ENCODE assay signal across 30 mouse cellular contexts in genomic region chr12:72012126-72012525, GRCm38 (mm10). TPM values are rescaled to one million over a fixed set of nuclear protein-coding genes. Genes with fewer than 3 reads are reported as not detected.
A peak's percentile ranks its signal among the peaks of the same experiment; 100 is the strongest.
DNase-seq lines count a peak whose midpoint lies in the region; ATAC-seq and TF ChIP-seq lines count a peak whose summit lies in the region.
"Had no signal": no experiment of that assay in that cellular context is flagged by ENCODE, and none has a peak within 500 bp of the region (broad histone marks: within the 10 kb centered on the region; RNA-seq: fewer than 3 reads in every experiment).

No protein-coding gene starts in this region.

- no peaks in the 10 kb centered on the region for H3K79me2 ChIP-seq in CH12.LX (replicated peaks; ENCODE audit: control insufficient read depth, extremely low read depth, insufficient read depth, poor library complexity, severe bottlenecking)

- WGBS in midbrain, embryonic 16.5 days, result 94% methylated on average over 6 of the region's 6 CpGs
- 90% methylated on average over 6 of the region's 6 CpGs for WGBS in midbrain, embryonic 13.5 days

- H3K4me3 ChIP-seq in left cerebral cortex, adult 2 months, result no peak overlapping the region
- no peak overlapping the region for H3K4me3 ChIP-seq in CH12.LX (replicated peaks in 1 of 3; ENCODE audit: low read depth in 2 of 3, low read length in 2 of 3, poor library complexity in 1 of 3)
- no peak overlapping the region for H3K4me3 ChIP-seq in midbrain, embryonic 16.5 days (ENCODE audit: low read depth, low read length)
- no peak overlapping the region for H3K4me3 ChIP-seq in midbrain, embryonic 13.5 days (replicated peaks)
- H3K4me3 ChIP-seq: embryonic facial prominence, embryonic 10.5 days; embryonic facial prominence, embryonic 13.5 days; erythroblast, embryonic 14.5 days; forebrain, embryonic 12.5 days; forebrain, embryonic 15.5 days; heart, embryonic 10.5 days; hindbrain, embryonic 10.5 days; hindbrain, embryonic 13.5 days; intestine, embryonic 15.5 days had no signal

- H3K36me3 ChIP-seq in CH12.LX (replicated peaks in 1 of 2; ENCODE audit: control insufficient read depth in 1 of 2, insufficient read depth in 1 of 2, low read length in 1 of 2), result no peaks in the 10 kb centered on the region
- H3K36me3 ChIP-seq in midbrain, embryonic 16.5 days (ENCODE audit: control insufficient read depth, insufficient read depth, low read length), result no peaks in the 10 kb centered on the region
- no peaks in the 10 kb centered on the region for H3K36me3 ChIP-seq in midbrain, embryonic 13.5 days
- H3K36me3 ChIP-seq: embryonic facial prominence, embryonic 10.5 days; embryonic facial prominence, embryonic 13.5 days; forebrain, embryonic 12.5 days; forebrain, embryonic 15.5 days; heart, embryonic 10.5 days; hindbrain, embryonic 10.5 days; hindbrain, embryonic 13.5 days; intestine, embryonic 15.5 days had no signal

- peak; percentile 39 for TF ChIP-seq RAD21 in CH12.LX (IDR thresholded peaks at IDR 0.05; ENCODE audit: low read depth, low read length)

- TF ChIP-seq CTCF in left cerebral cortex, adult 2 months (IDR thresholded peaks at IDR 0.05), result peak; percentile 5; the same call in 1 of the 2 replicates
- TF ChIP-seq CTCF in CH12.LX (conservative IDR thresholded peaks at IDR 0.05 in 1 of 2, IDR thresholded peaks at IDR 0.05 in 1 of 2; ENCODE audit: low read depth in 2 of 2, low read length in 2 of 2), result peak in 1 of 2 experiments; percentile 28; a peak in 1 of 4 replicates

- H3K9me3 ChIP-seq in CH12.LX (replicated peaks; ENCODE audit: low read length), result no peaks in the 10 kb centered on the region
- H3K9me3 ChIP-seq in midbrain, embryonic 16.5 days (replicated peaks; ENCODE audit: control insufficient read depth, low read length, poor library complexity, severe bottlenecking), result no peaks in the 10 kb centered on the region
- no peaks in the 10 kb centered on the region for H3K9me3 ChIP-seq in midbrain, embryonic 13.5 days
- H3K9me3 ChIP-seq: embryonic facial prominence, embryonic 10.5 days; embryonic facial prominence, embryonic 13.5 days; forebrain, embryonic 12.5 days; forebrain, embryonic 15.5 days; heart, embryonic 10.5 days; hindbrain, embryonic 10.5 days; hindbrain, embryonic 13.5 days; intestine, embryonic 15.5 days had no signal

- no peak overlapping the region for H3K27ac ChIP-seq in left cerebral cortex, adult 2 months
- H3K27ac ChIP-seq in CH12.LX (ENCODE audit: insufficient read depth, low read depth), result no peak overlapping the region
- H3K27ac ChIP-seq in midbrain, embryonic 16.5 days (ENCODE audit: low read length), result no peak overlapping the region
- H3K27ac ChIP-seq in midbrain, embryonic 13.5 days, result no peak overlapping the region
- H3K27ac ChIP-seq: embryonic facial prominence, embryonic 10.5 days; embryonic facial prominence, embryonic 13.5 days; forebrain, embryonic 12.5 days; forebrain, embryonic 15.5 days; heart, embryonic 10.5 days; hindbrain, embryonic 10.5 days; hindbrain, embryonic 13.5 days; intestine, embryonic 15.5 days had no signal

- no peak overlapping the region for H3K4me2 ChIP-seq in CH12.LX (ENCODE audit: insufficient read depth, low read depth, poor library complexity, severe bottlenecking)
- no peak overlapping the region for H3K4me2 ChIP-seq in midbrain, embryonic 16.5 days (ENCODE audit: low read length)
- no peak overlapping the region for H3K4me2 ChIP-seq in midbrain, embryonic 13.5 days (replicated peaks)
- H3K4me2 ChIP-seq: embryonic facial prominence, embryonic 13.5 days; forebrain, embryonic 12.5 days; forebrain, embryonic 15.5 days; hindbrain, embryonic 13.5 days; intestine, embryonic 15.5 days had no signal

- in situ Hi-C loops in CH12.LX (cut with MboI; ENCODE audit: low pct_ligation_motif_present, low pct_unique_long_range_greater_than_20kb, low sequenced_read_pairs), result no loop called here

- no peak for TF ChIP-seq POLR2A in CH12.LX (IDR thresholded peaks at IDR 0.05; ENCODE audit: low read depth, low read length)

- intact Hi-C loops in heart, postnatal 25 days (cut with DNase I), result no loop called here
- intact Hi-C loops in left cerebral cortex, adult 2 months (cut with DNase I), result no loop called here
- intact Hi-C loops in left cerebral cortex, postnatal 10 days (cut with DNase I), result no loop called here

- H3K9ac ChIP-seq in CH12.LX (ENCODE audit: insufficient read depth, low read depth), result no peak overlapping the region
- no peak overlapping the region for H3K9ac ChIP-seq in midbrain, embryonic 16.5 days (ENCODE audit: low read depth, low read length)
- H3K9ac ChIP-seq in midbrain, embryonic 13.5 days (replicated peaks), result no peak overlapping the region
- H3K9ac ChIP-seq: embryonic facial prominence, embryonic 13.5 days; forebrain, embryonic 12.5 days; forebrain, embryonic 15.5 days; hindbrain, embryonic 13.5 days; intestine, embryonic 15.5 days had no signal

- peaks cover 20 to 74% of the 10 kb centered on the region in 2 experiments for H3K4me1 ChIP-seq in CH12.LX (ENCODE audit: control insufficient read depth in 1 of 2, insufficient read depth in 2 of 2)
- 0 out of 2 replicates have a peak, but pooled peaks cover 2% of the 10 kb centered on the region for H3K4me1 ChIP-seq in midbrain, embryonic 16.5 days (ENCODE audit: control insufficient read depth, insufficient read depth, low read length)
- no peaks in the 10 kb centered on the region for H3K4me1 ChIP-seq in midbrain, embryonic 13.5 days (replicated peaks)
- H3K4me1 ChIP-seq: embryonic facial prominence, embryonic 10.5 days; forebrain, embryonic 12.5 days; hindbrain, embryonic 10.5 days; hindbrain, embryonic 13.5 days; intestine, embryonic 15.5 days had no signal

- DNase-seq in heart, adult 11 months, result peak; percentile 23
- no peak for DNase-seq in heart, postnatal 25 days (ENCODE audit: low spot score)
- DNase-seq in left cerebral cortex, adult 2 months (ENCODE audit: extremely low spot score in 1 of 2, low spot score in 2 of 2), result no peak
- DNase-seq in left cerebral cortex, postnatal 10 days (ENCODE audit: extremely low spot score in 1 of 2, low spot score in 2 of 2), result no peak
- DNase-seq in CH12.LX (ENCODE audit: extremely low read depth) (no peak), R1 (ENCODE audit: low read depth, low spot score) (peak; percentile 50)
- DNase-seq: adrenal gland, adult 8-10 months; adrenal gland, postnatal 25 days; cerebellum, adult 11-12 months; cerebellum, adult 8-10 months; cerebellum, postnatal 10 days; cerebellum, postnatal 36 days; embryo, embryonic 11 days; gastrocnemius, postnatal 10 days; heart, adult 18-20 months; heart, postnatal 36 days; kidney, adult 11 months had no signal

- no peaks in the 10 kb centered on the region for H3K27me3 ChIP-seq in CH12.LX (replicated peaks)
- H3K27me3 ChIP-seq in midbrain, embryonic 16.5 days (ENCODE audit: control insufficient read depth, insufficient read depth, low read depth, low read length), result no peaks in the 10 kb centered on the region
- no peaks in the 10 kb centered on the region for H3K27me3 ChIP-seq in midbrain, embryonic 13.5 days
- H3K27me3 ChIP-seq: embryonic facial prominence, embryonic 13.5 days; forebrain, embryonic 12.5 days; forebrain, embryonic 15.5 days; hindbrain, embryonic 13.5 days; intestine, embryonic 15.5 days had no signal

- dilution Hi-C loops in CH12.LX (cut with MboI; ENCODE audit: extremely low pct_ligation_motif_present, extremely low pct_unique_long_range_greater_than_20kb, low sequenced_read_pairs), result no loop called here

- TF ChIP-seq EP300 in CH12.LX (IDR thresholded peaks at IDR 0.05; ENCODE audit: low read length), result no peak

- ATAC-seq in midbrain, embryonic 16.5 days, result no peak
- ATAC-seq in midbrain, embryonic 13.5 days, result no peak
- ATAC-seq: CD4-positive, CD25-positive, alpha-beta regulatory T cell, adult 4 months; forebrain, embryonic 15.5 days; hindbrain, embryonic 16.5 days; intestine, embryonic 15.5 days had no signal

TF ChIP-seq in CH12.LX, 34 proteins besides CTCF, POLR2A, EP300 and RAD21:
- TF ChIP-seq JUN (IDR thresholded peaks at IDR 0.05; ENCODE audit: insufficient read depth, low read depth, low read length) (no peak), BHLHE40 (IDR thresholded peaks at IDR 0.05; ENCODE audit: low read depth, low read length) (no peak), TBP (conservative IDR thresholded peaks at IDR 0.05; ENCODE audit: low read depth, low read length) (no peak), SIN3A (IDR thresholded peaks at IDR 0.05; ENCODE audit: low read length) (no peak), CHD1 (IDR thresholded peaks at IDR 0.05; ENCODE audit: low read depth, low read length) (no peak), NELFE (IDR thresholded peaks at IDR 0.05; ENCODE audit: low read depth, low read length) (no peak), MXI1 (IDR thresholded peaks at IDR 0.05; ENCODE audit: low read depth, low read length) (no peak), USF2 (conservative IDR thresholded peaks at IDR 0.05; ENCODE audit: low read depth, low read length) (no peak), ZKSCAN1 (IDR thresholded peaks at IDR 0.05; ENCODE audit: borderline replicate concordance, low read depth, low read length) (no peak)
TF ChIP-seq in CH12.LX: peak in this region for 0.

RNA-seq across cellular contexts. Expression of gene Gpr135, which starts 58.8 kb away (rescaled TPM):
- under 1 TPM; 0.25 to 0.42 TPM for total RNA-seq in heart, postnatal 25 days (2021)
- total RNA-seq in left cerebral cortex, adult 2 months (2021), result 10 to 100 TPM; 12.8 to 16.5 TPM
- total RNA-seq in left cerebral cortex, postnatal 10 days (2021), result 10 to 100 TPM; 14.1 to 15.5 TPM
- total RNA-seq in CH12.LX (2012; rRNA removed), result not detected in 2 replicates
- not detected in 2 replicates for total RNA-seq in CH12.LX (2014; rRNA removed)
- polyA plus RNA-seq in CH12.LX (2012; ENCODE audit: insufficient read length, low read depth), result not detected in 2 replicates
- polyA plus RNA-seq in midbrain, embryonic 16.5 days (2015; fragmentation: Nextera tagmentation; extraction: Ambion mirVana), result 8.3 and 9.1 TPM in 2 replicates
- 2.5 and 2.6 TPM in 2 replicates for polyA plus RNA-seq in midbrain, embryonic 13.5 days (2015; fragmentation: Nextera tagmentation; extraction: Ambion mirVana)
- polyA plus RNA-seq: erythroblast, embryonic 14.5 days had no signal

Comparison
In these comparisons a context has a peak if more than half of its experiments do, and no peak if none do; other contexts are left out.
1. DNase-seq: peak in heart, adult 11 months (single experiment) and R1 (single experiment); none in heart, postnatal 25 days (single experiment), left cerebral cortex, adult 2 months (0 of 2), left cerebral cortex, postnatal 10 days (0 of 2) and CH12.LX (single experiment).
2. RNA of gene Gpr135, which starts 58.8 kb away (total RNA-seq): 12.8 to 16.5 TPM in left cerebral cortex, adult 2 months and 14.1 to 15.5 TPM in left cerebral cortex, postnatal 10 days; 0.25 to 0.42 TPM in heart, postnatal 25 days and not detected in CH12.LX; every median in the first group is over 4 times any median in the second.